Mouse (Mus musculus) forebrain, postnatal 0 days (tissue): ENCODE data around the gene Ccar1. TPM values are rescaled to one million over a fixed set of nuclear protein-coding genes. Genes with fewer than 3 reads are reported as not detected.
"Not testable (repeated sequence)": the region's sequence is repeated elsewhere in the genome, so short reads cannot be mapped to it uniquely, and the experiment has no call there.

Experiments
- ATAC-seq: fragments of 200-750 bp; cut with Nextera tagmentation; 2 replicates; pipeline ENCODE4 v1.8.0; 2017; ENCODE audit warnings: mild to moderate bottlenecking, moderate library complexity
- DNase-seq: peaks from one replicate; pipeline ENCODE4 v3.0.0-alpha.2; 2015
- H3K27ac ChIP-seq: fragments of 300-500 bp; sonication (generic); 2 replicates; pipeline ENCODE4 v1.5.1; 2014; ENCODE audit warnings: low read depth, mild to moderate bottlenecking, antibody characterized with exemption, low read length, moderate library complexity, mixed read lengths
- H3K27me3 ChIP-seq: fragments of 300-500 bp; sonication (generic); 2 replicates; pipeline ENCODE4 v1.6.1; 2014; ENCODE audit warnings: mild to moderate bottlenecking, low read length, mixed read lengths; ENCODE audit not compliant: insufficient read depth
- H3K36me3 ChIP-seq: fragments of 300-500 bp; sonication (generic); 2 replicates; pipeline ENCODE4 v1.6.1; 2014; ENCODE audit warnings: mild to moderate bottlenecking, moderate library complexity; ENCODE audit not compliant: insufficient read depth
- H3K4me1 ChIP-seq: fragments of 300-500 bp; sonication (generic); 2 replicates; pipeline ENCODE4 v1.6.1; 2014; ENCODE audit warnings: antibody characterized with exemption; ENCODE audit not compliant: insufficient read depth
- H3K4me2 ChIP-seq: fragments of 300-500 bp; sonication (generic); 2 replicates; pipeline ENCODE4 v1.6.1; 2014; ENCODE audit warnings: low read depth, mild to moderate bottlenecking, moderate library complexity
- H3K4me3 ChIP-seq: fragments of 300-500 bp; sonication (generic); 2 replicates; pipeline ENCODE4 v1.5.1; 2014; ENCODE audit warnings: low read depth, low read length, mixed read lengths
- H3K9ac ChIP-seq: fragments of 300-500 bp; sonication (generic); 2 replicates; pipeline ENCODE4 v1.6.1; 2014; ENCODE audit warnings: mild to moderate bottlenecking
- H3K9me3 ChIP-seq: fragments of 300-500 bp; sonication (generic); 2 replicates; pipeline ENCODE4 v1.6.1; 2016; ENCODE audit warnings: low read length
- CTCF ChIP-seq: sonication (generic); IDR thresholded peaks from 2 replicates; pipeline ENCODE4 v1.5.1; 2016; ENCODE audit warnings: antibody characterized with exemption, control low read depth, low read depth
- WGBS: fragments of 180-500 bp; shearing (Covaris S2); extraction: QIAGEN DNeasy Blood & Tissue Kit; methylation state at CpG from one replicate; pipeline ENCODE4 v1.1.7; 2014; 5-methylcytosine and 5-hydroxymethylcytosine counted together
- polyA plus RNA-seq: library from polyadenylated mRNA; unstranded; fragments of >200 nt; fragmentation: Nextera tagmentation; extraction: Ambion mirVana; gene quantifications from 2 replicates; pipeline ENCODE4 v1.2.1, GENCODE M21; 2015
- total RNA-seq: library from RNA; depleted of rRNA; stranded (reverse); fragments of >200 nt; gene quantifications from 2 replicates; pipeline ENCODE4 v1.2.3, GENCODE M21; 2014; rRNA removed

Ccar1 gene
- total and polyA plus RNA-seq, 2 experiments from 2014 or later = 74.7 to 94.1 TPM

DNA sequence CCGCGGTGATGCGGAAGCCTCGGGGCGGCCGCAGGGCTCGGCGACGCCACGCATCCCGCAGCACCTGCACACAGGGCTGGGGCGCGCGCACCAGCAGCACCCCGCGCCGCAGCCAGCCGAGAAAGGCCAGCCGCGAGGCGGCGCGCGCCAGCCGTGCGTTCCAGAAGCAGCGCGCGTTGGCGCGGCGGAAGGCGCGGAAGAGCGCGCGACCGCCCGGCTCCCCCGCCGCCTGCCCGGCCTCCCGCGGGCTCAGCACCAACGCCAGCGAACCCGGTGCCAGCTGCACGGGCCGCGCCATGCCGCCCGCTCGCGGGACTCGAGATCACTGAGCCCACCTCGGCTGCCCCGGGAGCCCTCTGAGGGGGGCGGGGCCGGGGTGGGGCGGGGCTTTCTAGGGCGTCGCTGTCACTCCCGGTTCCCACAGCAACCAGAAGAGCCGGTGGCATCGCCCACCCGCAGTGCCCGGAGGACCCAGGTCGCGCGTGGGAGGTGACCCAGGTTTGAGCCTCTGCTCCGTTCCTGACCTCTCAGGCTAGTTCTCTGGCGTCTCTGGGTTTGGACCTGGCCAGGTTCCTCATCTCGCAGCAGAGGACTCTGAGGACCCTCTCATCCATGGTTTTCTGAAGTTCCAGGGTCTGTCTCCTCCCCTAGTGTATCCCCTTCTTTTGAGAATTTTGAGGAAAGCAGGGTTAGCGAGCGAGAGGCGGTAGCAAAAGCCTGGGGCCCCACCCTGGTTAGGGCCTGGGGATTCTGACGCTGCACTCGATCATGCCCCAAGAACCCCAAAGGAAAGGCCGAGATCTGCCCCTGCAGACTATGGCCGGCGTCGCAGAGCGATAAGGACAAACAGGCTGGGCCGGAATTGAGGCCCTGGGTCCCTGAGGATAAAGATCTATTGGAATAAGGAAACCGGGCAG, 66.1 kb downstream of the Ccar1 start, which contains the start of gene Stox1:
TSS of gene Stox1 (minus strand) at position 358 of the 917 bp plus-strand sequence.
- H3K4me3 ChIP-seq = peak within 1 kb of the TSS; percentile 79
- no peaks in the 10 kb centered on the region for H3K36me3 ChIP-seq
- WGBS = 1% methylated on average over 64 of the region's 85 CpGs
- peak within 1 kb of the TSS; percentile 57; the same call in 1 of the 2 replicates for H3K27ac ChIP-seq
- H3K4me1 ChIP-seq = peaks cover 3% of the 10 kb centered on the region; the same call in 1 of the 2 replicates
- H3K27me3 ChIP-seq = no peaks in the 10 kb centered on the region
- peak; percentile 49 for TF ChIP-seq CTCF
- H3K4me2 ChIP-seq = peak within 1 kb of the TSS; percentile 85
- peak; percentile 93 for ATAC-seq
- peak within 1 kb of the TSS; percentile 77 for H3K9ac ChIP-seq
- peak; percentile 84 for DNase-seq
- H3K9me3 ChIP-seq = no peaks in the 10 kb centered on the region

DNA sequence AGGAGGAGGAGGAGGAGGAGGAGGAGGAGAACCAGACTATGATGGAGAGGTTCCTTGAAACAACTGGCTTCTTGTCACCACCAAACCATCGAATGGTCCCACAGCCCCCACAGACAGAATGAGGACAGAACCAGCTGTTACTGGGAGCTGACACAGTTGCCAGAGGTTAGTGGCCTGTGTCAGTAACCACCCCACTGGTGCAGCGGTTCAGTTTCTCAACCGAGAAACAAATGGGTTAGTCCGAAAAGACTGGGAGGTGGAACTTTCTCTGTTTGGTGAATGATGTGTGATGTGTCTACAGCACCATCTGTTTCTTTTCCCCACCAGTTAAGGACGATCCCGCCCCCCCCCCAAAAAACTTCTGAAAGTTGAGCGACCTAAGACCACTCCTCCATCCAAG, 67.2 kb downstream of the Ccar1 start:
- no peak for DNase-seq
- Histone ChIP-seq H3K4me2 (peak overlapping the region; percentile 85), H3K27me3 (no peaks in the 10 kb centered on the region), H3K9me3 (no peaks in the 10 kb centered on the region), H3K27ac (no peak overlapping the region), H3K4me1 (peaks cover 3% of the 10 kb centered on the region; the same call in 1 of the 2 replicates), H3K36me3 (no peaks in the 10 kb centered on the region), H3K9ac (no peak overlapping the region), H3K4me3 (peak overlapping the region; percentile 79)
- WGBS = 29% methylated on average over 7 of the region's 7 CpGs
- no peak for TF ChIP-seq CTCF
- ATAC-seq = no peak

DNA sequence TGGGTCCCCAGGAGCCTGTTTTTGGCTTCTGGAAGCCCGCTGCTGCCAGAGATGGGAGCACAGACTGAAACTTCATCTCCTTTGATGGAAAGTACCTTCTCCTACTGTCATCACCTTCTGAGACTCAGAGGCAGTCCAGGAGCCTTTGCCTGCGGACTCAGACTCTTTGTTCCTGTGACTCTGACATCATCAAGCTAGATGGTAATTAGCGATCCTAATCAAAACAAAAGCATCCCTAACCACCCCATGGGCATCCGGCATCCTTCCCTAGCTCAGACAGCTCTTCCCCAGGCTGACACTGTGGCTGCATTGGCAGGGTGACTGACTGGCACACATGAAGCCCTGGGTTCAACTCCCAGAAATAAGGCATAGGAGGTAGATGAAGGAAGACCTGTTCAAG, 69.4 kb downstream of the Ccar1 start:
- Histone ChIP-seq H3K4me2 (no peak overlapping the region), H3K4me3 (no peak overlapping the region), H3K9me3 (no peaks in the 10 kb centered on the region), H3K27me3 (no peaks in the 10 kb centered on the region), H3K27ac (no peak overlapping the region), H3K9ac (no peak overlapping the region), H3K4me1 (peaks cover 3% of the 10 kb centered on the region; the same call in 1 of the 2 replicates), H3K36me3 (no peaks in the 10 kb centered on the region)
- no peak for ATAC-seq
- WGBS = 10% methylated on average over 4 of the region's 4 CpGs
- no peak for TF ChIP-seq CTCF
- no peak for DNase-seq

DNA sequence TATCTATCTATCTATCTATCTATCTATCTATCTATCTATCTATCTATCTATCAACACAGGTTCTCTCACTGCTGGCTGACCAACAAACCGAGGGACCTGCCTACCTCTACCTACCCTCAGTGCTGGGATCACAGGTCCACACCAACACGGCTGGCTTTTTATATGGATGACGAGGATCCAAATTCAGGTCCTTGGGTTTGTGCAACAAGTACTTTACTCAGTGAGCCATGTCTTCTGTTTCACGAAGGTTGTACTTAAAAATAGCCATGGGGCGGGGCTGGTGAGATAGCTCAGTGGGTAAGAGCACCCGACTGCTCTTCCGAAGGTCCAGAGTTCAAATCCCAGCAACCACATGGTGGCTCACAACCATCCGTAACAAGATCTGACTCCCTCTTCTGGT, 71.5 kb downstream of the Ccar1 start:
- H3K9me3 ChIP-seq, H3K4me1 ChIP-seq, H3K27ac ChIP-seq, ATAC-seq, H3K36me3 ChIP-seq, H3K27me3 ChIP-seq, H3K4me2 ChIP-seq, DNase-seq, H3K4me3 ChIP-seq, H3K9ac ChIP-seq: not testable (repeated sequence)
- WGBS = 93% methylated on average over 7 of the region's 8 CpGs

DNA sequence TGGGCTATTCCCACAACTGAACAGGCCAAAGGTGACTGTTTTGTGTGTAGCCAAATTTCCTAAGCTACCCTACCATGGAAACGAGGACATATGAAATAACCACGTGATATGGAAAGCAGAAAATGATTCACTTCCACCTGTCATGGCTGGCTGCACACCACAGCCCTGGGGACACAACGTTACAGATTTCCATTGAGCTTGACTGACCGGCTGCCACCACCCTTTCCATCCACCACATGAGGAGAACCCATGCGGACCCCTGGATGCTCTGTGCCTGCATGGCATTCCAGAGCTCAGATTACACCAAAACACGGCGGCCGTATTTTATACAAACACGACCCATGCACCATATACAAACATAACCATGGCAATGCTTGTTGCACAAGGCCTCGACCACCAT, 78.6 kb downstream of the Ccar1 start:
- WGBS = 88% methylated on average over 10 of the region's 10 CpGs
- H3K9ac ChIP-seq = no peak overlapping the region
- H3K27me3 ChIP-seq = no peaks in the 10 kb centered on the region
- no peaks in the 10 kb centered on the region for H3K4me1 ChIP-seq
- no peaks in the 10 kb centered on the region for H3K9me3 ChIP-seq
- no peak overlapping the region for H3K4me2 ChIP-seq
- H3K27ac ChIP-seq = no peak overlapping the region
- DNase-seq = no peak
- H3K4me3 ChIP-seq = no peak overlapping the region
- no peaks in the 10 kb centered on the region for H3K36me3 ChIP-seq
- ATAC-seq = no peak
- no peak for TF ChIP-seq CTCF

DNA sequence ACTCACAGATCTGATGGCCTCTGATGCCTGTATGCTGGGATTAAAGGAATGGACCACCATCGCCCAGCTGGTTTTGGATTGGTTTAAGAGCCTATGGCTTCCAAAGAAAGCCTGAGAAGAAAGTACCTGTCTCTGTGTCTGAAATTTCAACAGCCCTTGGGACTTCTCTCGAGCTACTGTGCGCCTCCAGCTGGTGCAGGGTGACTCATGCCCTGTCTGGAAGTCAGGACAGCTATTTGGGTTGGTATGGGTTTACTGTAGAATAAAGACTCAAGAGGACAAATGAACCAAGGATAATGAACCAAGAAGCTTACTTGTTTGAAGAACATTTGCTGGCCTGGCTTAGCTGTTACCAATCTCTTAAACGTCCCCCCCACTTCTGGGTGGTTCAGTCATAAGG, 88.5 kb downstream of the Ccar1 start:
- no peaks in the 10 kb centered on the region for H3K27me3 ChIP-seq
- H3K27ac ChIP-seq = no peak overlapping the region
- no peak for DNase-seq
- H3K9me3 ChIP-seq = no peaks in the 10 kb centered on the region
- H3K4me3 ChIP-seq = no peak overlapping the region
- H3K4me1 ChIP-seq = no peaks in the 10 kb centered on the region
- no peak for TF ChIP-seq CTCF
- no peak overlapping the region for H3K9ac ChIP-seq
- H3K4me2 ChIP-seq = no peak overlapping the region
- 81% methylated on average over 4 of the region's 4 CpGs for WGBS
- no peaks in the 10 kb centered on the region for H3K36me3 ChIP-seq
- ATAC-seq = no peak

DNA sequence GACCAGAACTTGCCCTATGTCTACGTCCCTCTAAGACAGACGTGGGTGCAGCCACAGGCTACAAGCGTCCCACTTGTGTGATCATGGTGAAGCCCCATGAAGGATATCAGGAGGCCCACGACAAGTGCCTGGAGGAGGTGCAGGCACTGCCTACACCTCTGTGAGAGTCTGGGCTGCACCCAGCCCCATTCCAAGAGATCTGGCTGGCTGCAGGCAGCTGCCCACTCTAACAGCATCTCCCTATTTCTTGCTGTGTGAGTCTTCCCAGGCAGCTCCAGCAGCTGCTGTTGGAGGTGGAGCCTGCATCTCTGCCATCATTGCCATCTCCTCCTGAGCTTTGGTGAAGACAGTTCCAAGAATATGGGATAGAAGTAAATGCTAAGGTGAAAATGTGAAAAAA, 89.7 kb downstream of the Ccar1 start:
- H3K36me3 ChIP-seq = no peaks in the 10 kb centered on the region
- no peak overlapping the region for H3K27ac ChIP-seq
- no peak for TF ChIP-seq CTCF
- no peaks in the 10 kb centered on the region for H3K4me1 ChIP-seq
- H3K4me3 ChIP-seq = no peak overlapping the region
- 87% methylated on average over 4 of the region's 4 CpGs for WGBS
- DNase-seq (no peak), ATAC-seq (no peak)
- no peaks in the 10 kb centered on the region for H3K9me3 ChIP-seq
- no peak overlapping the region for H3K4me2 ChIP-seq
- H3K27me3 ChIP-seq = no peaks in the 10 kb centered on the region
- H3K9ac ChIP-seq = no peak overlapping the region

Other genes with a start within 250 kb of the Ccar1 start
- 95.5 and 100 TPM in 2 replicates for gene Kif1bp, start 213.8 kb downstream of the Ccar1 start, total RNA-seq
- gene Kif1bp, start 213.8 kb downstream of the Ccar1 start, polyA plus RNA-seq = 67.8 and 78.9 TPM in 2 replicates
- gene Ddx21, start 190.0 kb downstream of the Ccar1 start, total RNA-seq = 24.2 and 30.7 TPM in 2 replicates
- gene Ddx21, start 190.0 kb downstream of the Ccar1 start, polyA plus RNA-seq = 10.4 and 11.1 TPM in 2 replicates
- 77.4 and 91.0 TPM in 2 replicates for gene Ddx50, start 141.1 kb downstream of the Ccar1 start, total RNA-seq
- 73.1 and 74.5 TPM in 2 replicates for gene Ddx50, start 141.1 kb downstream of the Ccar1 start, polyA plus RNA-seq
- gene Stox1, start 66.2 kb downstream of the Ccar1 start, total RNA-seq = 4.3 and 6.1 TPM in 2 replicates
- 3.9 and 6.9 TPM in 2 replicates for gene Stox1, start 66.2 kb downstream of the Ccar1 start, polyA plus RNA-seq
- 26.2 and 32.7 TPM in 2 replicates for gene Tet1, start 116.7 kb upstream of the Ccar1 start, total RNA-seq
- gene Tet1, start 116.7 kb upstream of the Ccar1 start, polyA plus RNA-seq = 17.2 and 32.1 TPM in 2 replicates
- gene Slc25a16, start 128.3 kb upstream of the Ccar1 start, total RNA-seq = 23.1 and 25.1 TPM in 2 replicates
- gene Slc25a16, start 128.3 kb upstream of the Ccar1 start, polyA plus RNA-seq = 10.4 and 15.1 TPM in 2 replicates
- gene Dna2, start 154.7 kb upstream of the Ccar1 start, total RNA-seq = 2.8 and 2.9 TPM in 2 replicates
- gene Dna2, start 154.7 kb upstream of the Ccar1 start, polyA plus RNA-seq = 1.8 and 2.0 TPM in 2 replicates
- gene Rufy2, start 187.9 kb upstream of the Ccar1 start, total RNA-seq = 50.9 and 55.6 TPM in 2 replicates
- gene Rufy2, start 187.9 kb upstream of the Ccar1 start, polyA plus RNA-seq = 43.7 and 58.6 TPM in 2 replicates
- gene Hnrnph3, start 231.9 kb upstream of the Ccar1 start, total RNA-seq = 18.1 and 19.6 TPM in 2 replicates
- 62.4 and 76.9 TPM in 2 replicates for gene Hnrnph3, start 231.9 kb upstream of the Ccar1 start, polyA plus RNA-seq
- 0.23 and 1.3 TPM in 2 replicates for gene Pbld2, start 232.0 kb upstream of the Ccar1 start, total RNA-seq
- gene Pbld2, start 232.0 kb upstream of the Ccar1 start, polyA plus RNA-seq = 0.44 and 0.73 TPM in 2 replicates